Mouse (Mus musculus): ENCODE measurements around the gene Lrrc59.

Lrrc59 gene

DNA sequence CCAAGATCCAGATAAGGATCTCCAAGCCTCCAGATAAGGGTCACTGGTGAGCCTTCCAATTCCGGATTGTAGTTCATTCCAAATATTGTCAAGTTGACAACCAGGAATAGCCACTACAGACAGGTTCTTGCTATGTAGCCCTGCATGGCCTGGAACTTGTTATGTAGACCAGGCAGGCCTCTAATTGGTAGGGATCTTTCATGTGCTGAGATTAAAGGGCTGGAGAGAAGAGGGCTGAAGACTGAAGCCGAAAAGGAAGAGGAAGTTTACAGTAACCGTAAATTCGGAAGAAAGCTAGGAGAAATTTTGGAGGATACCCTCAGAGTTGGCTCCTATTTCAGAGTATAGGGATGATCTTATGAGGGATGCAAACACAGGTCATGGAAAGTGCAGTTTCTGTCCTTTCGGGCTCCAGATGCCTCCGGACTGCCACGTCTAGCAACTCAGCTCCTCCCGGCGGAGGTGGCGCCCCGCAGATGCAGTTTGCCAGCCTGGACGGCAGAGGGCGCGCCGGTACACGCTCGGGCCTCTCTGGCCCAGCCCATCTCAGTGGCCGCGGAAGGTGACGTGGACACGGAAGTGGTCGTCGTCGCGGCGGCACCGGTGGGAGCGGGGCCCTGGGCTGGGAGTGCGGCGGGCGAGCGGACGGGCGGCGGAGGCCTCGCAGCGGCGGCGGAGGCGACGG lies at the start of gene Lrrc59:
Lrrc59 (plus strand) TSS at position 569 of the 685 bp plus-strand sequence.
- peak; percentile 93 for DNase-seq

- DNase-seq, result no peak
Measured at GRCm38 (mm10) chr11:94580111-94580740, 49.3 kb upstream of the Lrrc59 start.

DNA sequence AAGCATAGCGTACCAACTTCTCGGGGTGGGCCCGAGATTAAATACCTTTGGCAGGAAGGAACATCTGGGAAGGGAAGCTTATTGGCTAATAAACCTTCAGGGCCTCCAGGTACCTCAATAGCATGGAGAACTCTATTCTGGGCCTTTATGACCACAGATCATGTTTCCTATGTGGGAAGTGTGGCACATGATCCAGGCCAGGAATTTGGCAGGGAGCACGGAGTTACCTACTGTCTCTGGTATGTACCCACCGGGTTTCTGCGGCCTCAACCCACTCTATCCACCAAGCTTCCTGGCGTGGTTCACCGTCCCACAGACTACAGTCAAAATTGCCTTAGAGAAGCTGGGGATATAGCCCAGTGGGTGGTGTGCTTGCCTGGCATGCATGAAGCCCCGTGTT lies 44.5 kb upstream of the Lrrc59 start:
- no peak for DNase-seq

DNA sequence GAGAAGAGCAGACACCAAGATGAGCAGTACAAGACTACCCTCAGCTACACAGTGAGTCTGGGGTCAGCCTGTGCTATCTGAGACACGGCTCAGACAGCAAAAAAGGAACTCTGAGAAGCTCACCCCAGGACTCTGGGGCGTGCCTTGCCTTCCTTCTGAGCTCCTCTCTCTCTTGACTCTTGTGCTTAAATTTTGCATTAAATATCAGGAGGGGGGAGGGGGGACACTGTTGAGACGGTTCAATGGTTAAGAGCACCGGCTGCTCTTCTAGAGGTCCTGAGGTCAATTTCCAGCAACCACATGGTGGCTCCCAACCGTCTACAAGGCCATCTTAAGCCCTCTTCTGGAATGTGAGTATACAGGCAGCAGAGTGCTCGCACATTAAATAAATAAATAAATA lies 42.1 kb upstream of the Lrrc59 start:
- no peak for DNase-seq

GRCm38 (mm10) chr11:94596311-94596852 lies 33.2 kb upstream of the Lrrc59 start:
- DNase-seq, result no peak

- DNase-seq, result peak; percentile 22
Measured at GRCm38 (mm10) chr11:94597319-94597718, 32.2 kb upstream of the Lrrc59 start.

DNA sequence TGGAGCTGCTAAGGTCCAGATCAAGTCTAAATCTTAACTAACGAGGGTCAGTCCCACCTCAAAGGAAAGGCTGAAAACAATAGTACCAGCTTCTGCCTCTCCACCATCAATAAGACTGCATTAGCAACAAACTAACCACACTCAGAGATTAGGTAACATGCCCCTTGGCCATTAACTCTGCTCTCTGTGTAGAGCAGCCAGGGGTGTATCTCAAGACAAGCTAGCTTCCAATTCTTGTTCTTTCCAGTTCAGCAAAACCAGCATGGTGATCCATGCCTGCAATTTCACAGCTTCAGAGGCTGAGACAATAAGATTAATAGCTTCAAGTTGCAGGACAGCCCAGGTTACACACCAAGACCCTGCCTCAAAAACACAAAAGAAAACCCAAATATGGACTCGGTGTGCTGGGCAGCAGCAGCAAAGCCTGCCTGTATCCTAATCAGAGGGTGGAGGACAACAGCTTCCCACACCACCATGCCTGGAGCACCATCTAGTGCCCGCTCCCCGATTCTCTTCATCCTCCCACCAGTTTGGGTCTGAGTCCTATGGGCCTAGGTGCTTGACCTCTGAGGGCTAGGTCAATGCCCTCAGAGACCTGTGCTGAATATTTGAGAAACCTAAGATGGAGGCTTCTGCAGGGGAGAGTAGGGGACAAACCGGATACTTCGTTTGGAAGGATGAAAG lies 31.0 kb upstream of the Lrrc59 start:
- no peak for DNase-seq

DNA sequence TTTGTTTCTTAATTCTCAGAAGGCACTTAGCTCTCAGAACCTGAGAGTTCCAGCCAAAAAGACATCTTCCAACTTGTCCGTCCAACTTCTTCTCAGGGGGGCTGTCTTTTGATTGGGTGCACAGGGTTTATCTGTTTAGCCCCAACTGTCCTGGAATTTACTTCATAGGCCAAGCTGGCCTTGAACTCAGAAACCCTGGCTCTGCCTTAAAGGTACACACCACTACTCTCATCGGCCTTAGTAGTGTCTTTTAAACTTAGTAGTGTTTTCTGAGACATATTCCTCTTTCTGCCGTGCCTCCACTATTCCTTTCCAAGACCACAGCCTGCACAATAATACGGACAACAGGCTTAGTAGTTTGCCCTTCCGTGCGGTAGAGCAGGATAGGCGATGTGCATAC lies 29.1 kb upstream of the Lrrc59 start:
- DNase-seq, result no peak

GRCm38 (mm10) chr11:94601321-94602281 lies 28.0 kb upstream of the Lrrc59 start, which contains the start of gene Acsf2:
Gene Acsf2, minus strand, starts transcription at chr11:94601871.
- DNase-seq, result peak; percentile 51

GRCm38 (mm10) chr11:94602356-94602955 lies 27.1 kb upstream of the Lrrc59 start:
- no peak for DNase-seq

DNA sequence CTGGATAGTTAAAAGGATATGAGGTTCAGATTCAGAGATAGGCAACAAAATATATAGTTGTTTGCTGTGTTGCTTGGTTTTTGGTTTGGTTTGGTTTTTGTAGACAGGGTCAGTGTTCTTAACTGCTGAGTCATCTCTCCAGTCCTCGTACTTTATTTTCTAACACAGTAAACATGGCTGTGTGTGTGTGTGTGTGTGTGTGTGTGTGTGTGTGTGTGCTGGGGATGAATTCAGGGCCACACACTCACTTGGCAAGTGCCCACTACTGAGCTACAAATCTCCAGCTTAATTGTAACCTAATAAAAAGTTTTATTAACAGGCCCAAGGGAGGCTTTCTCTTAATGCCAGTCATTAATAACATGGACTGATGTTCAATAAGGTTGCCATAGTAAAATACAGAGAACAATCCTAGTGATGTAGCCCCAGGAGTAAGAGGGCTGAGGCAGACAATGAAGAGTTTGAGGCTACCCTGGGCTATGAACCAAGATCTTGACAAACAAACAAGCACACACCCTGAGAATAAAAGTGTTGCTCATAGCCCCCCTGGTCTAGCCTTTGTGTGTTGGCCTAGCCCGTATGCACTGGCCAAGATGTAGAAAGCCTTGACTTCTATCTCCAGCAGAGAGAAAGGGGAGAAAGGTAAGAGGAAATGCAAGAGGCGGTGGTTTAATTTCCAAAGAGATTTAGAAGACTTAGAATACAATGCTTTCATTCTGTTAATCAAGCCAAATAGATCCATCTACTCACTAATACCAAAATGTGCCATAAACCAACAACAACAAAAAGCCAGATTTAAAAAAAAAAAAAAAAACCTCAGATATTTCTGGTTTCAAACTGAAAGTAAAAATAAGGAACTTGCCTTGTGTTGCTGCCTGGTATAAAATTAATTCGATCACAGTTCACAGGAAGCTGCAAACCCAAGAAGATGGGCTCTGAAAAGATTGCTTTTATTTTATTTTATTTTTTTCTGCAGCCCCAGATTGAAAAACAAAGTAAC lies 18.5 kb upstream of the Lrrc59 start:
- no peak for DNase-seq

- no peak for DNase-seq
Measured at GRCm38 (mm10) chr11:94614603-94615002, 15.0 kb upstream of the Lrrc59 start.

- DNase-seq, result no peak
Measured at GRCm38 (mm10) chr11:94615494-94615893, 14.1 kb upstream of the Lrrc59 start.

DNA sequence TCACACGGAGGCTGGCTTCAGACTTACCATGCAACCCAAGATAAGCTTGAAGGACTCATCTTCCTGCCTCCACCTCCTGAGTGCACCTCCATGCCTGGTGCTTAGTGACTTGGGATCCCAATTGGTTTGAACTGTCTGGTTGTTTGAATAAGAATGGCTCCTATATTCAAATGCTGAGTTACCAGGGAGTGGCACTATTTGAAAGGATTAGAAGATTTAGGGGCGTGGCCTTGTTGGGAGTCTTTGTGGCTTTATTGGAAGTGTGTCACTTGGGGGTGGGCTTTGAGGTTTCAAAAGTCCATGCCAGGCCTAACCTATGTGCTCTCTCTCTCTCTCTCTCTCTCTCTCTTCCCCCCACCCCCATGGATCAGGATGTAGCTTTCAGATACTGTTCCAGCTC lies 11.9 kb upstream of the Lrrc59 start:
- no peak for DNase-seq

- DNase-seq, result no peak
Measured at GRCm38 (mm10) chr11:94620766-94621457, 8.7 kb upstream of the Lrrc59 start.

DNA sequence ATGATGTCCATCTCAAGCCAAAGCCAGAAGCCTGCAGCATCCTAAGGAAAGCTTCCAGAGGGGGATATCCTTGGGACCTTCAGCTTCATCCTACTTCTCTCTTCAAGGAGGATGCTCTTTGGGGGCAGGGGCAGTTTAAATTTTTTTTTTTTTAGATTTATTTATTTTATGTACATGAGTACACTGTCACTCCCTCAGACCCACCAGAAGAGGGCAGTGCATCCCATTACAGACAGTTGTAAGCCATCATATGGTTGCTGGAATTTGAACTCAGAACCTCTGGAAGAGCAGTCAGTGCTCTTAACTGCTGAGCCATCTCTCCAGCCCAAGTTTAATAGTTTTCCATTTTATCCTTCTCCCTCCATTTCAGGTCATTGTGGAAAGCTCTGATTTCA lies 8.1 kb upstream of the Lrrc59 start:
- no peak for DNase-seq

- DNase-seq, result no peak
Measured at GRCm38 (mm10) chr11:94622162-94622561, 7.4 kb upstream of the Lrrc59 start.

DNA sequence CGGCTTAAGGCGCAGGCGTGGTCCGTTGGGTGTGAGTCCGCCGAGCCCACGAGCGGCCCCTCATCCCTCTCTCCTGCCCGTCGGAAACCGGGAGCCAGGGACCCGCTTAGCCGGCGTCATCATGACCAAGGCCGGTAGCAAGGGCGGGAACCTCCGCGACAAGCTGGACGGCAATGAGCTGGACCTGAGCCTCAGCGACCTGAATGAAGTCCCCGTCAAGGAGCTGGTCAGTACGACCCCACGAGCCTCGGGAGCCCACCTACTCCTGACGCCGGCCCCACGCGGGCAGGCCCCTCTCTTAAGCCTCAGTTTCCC lies 274 bp downstream of the Lrrc59 start:
- DNase-seq, result no peak

DNA sequence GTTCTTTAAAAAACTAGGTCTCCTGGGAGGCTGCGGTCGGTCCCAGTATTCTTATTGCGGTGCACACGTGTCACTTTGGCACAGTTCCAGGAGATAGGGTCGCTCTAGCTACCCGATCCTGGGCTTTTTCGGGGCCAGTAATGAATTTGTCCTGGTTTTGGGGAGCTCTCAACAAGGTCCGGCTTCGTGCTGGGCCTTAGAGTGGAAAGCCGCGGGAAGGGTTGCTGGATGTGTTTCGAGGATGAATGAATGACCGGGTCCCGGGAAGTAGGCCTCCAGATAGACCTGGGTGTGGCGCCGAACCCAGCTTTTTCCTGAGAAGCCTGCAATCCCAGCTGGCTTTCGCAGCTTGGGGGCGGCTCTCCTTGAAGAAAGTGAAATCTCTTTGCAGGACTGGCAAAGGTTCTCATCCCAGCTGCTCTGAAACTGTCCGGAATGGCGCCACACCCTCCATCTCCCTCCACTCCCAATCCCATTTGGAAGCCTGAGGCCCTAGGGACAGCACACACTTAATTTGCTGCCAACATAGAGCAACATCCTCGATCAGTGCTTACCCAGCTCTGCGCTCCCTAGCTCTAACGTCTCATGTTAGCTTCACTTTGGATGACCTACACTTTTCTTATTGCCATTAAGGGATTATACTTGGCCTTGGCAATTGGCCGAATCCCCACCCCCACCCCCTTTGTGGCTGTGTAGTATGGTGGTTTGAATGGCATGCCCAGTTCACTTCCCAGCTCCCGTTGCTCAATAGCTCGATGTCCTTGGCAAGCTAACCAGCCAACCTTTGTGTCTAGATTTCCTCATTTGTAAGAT lies 838 bp downstream of the Lrrc59 start:
- peak; percentile 36 for DNase-seq

- DNase-seq, result no peak
Measured at GRCm38 (mm10) chr11:94631969-94632368, 2.4 kb downstream of the Lrrc59 start.

Measured in right cerebral cortex, postnatal 4 days (tissue).